Mouse (Mus musculus): ENCODE measurements around the gene Pakap.

The Pakap gene

GRCm38 (mm10) chr4:57764392-57764791 lies 196.4 kb downstream of the Pakap start:
- peak in 1 of 2 experiments; percentile 61 for DNase-seq (ENCODE audit: low spot score in 2 of 2)

DNA sequence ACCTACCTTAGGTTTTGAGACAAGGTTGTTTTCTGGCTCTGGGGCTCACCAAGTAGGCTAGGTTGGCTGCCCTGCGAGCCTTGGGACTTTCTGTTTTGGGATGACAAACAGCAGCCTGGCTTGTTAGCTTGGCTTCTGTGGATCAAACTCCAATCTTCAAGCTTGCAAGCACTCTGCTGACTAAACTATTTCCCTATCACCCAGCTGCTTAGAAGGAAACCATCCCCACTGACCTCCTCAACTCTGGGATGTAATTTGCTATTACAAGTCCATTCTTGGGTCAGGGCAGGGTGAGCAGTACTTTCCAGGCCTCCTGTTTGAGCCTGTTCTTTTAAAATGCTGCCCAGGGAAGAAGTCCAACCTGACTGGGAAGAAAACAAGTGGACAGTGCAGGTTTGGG lies 196.9 kb downstream of the Pakap start:
- peak in 1 of 2 experiments; percentile 41 for DNase-seq (ENCODE audit: low spot score in 2 of 2)

GRCm38 (mm10) chr4:57765806-57766205 lies 197.8 kb downstream of the Pakap start:
- DNase-seq (ENCODE audit: low spot score in 2 of 2) = no peak

DNA sequence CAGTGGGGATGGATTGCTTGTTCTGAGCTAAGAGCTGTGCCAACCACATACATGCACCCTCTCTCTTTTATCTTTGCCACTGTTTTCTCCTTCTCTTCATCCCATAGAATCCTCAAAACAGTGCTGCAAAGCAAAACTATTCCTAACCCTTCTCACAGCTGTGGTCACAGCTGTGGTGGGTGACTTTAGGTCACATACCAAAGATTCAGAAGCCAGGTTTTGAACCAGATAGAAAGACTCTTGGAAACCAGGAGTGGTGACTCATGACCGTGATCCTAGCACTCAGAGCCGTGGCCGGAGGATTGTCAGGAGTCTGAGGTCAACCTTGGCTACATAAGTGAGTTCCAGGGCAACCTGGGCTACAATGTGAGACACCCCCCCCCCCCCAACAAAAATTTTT lies 201.0 kb downstream of the Pakap start:
- DNase-seq (ENCODE audit: low spot score in 2 of 2) = no peak

DNA sequence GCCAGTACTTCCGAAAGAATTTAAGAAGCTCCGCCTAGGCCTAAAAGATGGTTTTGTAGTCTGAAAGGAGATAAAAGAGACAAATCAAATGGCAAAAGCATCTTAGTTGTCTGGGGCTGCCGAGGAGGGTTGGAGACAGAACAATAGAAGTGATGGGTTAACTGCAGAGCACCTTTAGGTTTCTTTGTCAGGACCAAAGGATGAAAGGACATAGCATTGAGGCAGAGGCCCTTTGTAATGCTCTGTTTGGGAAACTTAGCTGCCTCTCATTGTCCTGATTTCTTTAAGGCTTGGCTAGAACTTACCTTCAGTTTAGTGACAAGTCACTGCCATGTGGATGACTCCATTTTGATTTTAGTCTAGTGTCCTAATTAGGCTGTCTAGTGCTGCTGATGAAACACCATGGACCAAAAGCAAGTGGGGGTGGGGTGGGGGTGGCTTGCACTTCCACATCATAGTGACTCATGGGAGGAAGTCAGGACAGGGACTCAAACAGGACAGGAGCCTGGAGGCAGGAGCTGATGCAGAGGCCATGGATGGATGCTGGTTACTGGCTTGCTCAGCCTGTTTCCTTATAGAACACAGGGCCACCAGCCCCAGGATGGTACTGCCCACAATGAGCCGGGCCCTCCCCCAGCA lies 202.3 kb downstream of the Pakap start:
- no peak for DNase-seq (ENCODE audit: low spot score in 2 of 2)

DNA sequence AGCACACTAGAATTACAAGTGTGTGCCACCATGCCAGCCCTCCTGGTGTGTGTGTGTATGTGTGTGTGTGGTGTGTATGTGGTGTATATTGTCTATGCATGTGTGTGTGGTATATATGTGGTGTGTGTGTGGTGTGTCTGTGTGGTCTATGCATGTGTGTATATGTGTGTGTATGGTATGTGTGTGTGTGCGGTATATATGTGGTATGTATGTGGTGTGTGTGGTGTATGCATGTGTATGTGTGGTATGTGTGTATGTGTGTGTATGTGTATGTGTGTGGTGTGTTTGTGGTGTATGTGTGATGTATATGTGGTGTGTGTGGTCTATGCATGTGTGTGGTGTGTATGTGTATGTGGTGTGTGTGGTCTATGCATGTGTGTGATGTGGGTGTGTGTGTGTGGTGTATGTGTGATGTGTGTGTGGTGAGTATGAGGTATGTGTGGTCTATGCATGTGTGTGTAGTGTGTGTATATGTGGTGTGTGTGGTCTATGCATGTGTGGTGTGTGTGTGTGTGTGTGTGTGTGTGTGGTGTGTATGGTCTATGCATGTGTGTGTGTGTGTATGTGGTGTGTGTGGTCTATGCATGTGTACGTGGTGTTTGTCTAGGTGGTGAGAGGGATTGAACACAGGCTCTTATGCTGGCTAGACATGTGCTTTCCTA lies 203.7 kb downstream of the Pakap start:
- DNase-seq (ENCODE audit: low spot score in 2 of 2) = no peak

GRCm38 (mm10) chr4:57772851-57773510 lies 205.0 kb downstream of the Pakap start:
- peak; percentile 79 to 81 for DNase-seq (ENCODE audit: low spot score in 2 of 2)

DNA sequence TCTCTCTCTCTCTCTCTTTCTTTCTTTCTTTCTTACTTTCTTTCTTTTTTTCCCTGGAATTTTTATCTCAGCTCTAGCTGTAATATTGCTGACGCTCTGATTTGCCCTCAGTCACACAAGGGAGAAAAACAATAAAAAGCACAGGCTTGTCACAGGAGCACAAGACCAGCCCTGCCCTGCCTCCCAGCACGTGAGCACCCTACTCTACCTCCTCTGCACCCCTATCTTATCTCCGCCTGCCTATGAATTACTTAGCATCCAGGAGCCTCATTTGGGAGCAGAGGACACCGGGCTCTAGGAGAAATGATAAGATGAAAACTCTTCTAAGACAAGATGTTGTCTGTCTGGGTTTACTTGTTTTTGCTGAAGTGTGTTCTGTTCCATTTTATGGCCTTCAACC lies 206.5 kb downstream of the Pakap start:
- no peak for DNase-seq (ENCODE audit: low spot score in 2 of 2)

DNA sequence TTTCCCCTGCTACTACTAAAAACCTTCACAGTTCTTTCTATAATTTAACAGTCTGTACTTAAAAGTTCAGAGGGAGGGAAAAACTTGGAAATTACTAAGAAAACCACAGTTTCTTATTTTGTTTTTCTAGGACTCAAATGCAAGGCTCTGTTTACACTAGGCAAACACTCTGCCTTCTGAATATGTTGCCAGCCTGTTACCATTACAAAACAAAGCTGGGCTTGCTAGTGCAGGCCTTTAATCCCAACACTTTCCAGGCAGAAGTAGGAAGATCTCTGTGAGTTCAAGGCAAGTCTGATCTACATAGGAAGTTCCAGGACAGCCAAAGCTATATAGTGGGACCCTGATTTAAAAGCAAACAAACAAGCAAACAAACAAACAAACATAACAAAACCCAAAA lies 207.6 kb downstream of the Pakap start:
- DNase-seq (ENCODE audit: low spot score in 2 of 2) = no peak

DNA sequence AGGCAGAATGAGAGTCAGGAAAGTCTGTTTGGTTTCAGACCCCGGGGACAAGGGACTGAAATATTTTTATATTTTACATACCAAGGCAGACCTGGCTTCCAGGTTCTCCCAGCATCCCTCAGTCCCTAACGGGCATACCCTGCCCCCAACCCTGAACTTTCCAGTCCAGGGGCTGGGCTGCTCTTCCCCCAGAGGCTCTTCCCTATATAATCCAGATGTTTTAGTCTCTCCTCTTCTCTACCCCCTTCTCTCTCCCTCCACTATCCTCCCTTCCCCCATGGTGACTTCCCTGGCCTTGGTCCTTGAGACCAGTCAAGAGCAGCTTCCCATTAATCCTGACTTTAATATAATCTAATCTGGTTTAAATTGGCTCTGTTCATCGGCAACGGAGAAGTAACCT lies 212.4 kb downstream of the Pakap start:
- DNase-seq (ENCODE audit: low spot score in 2 of 2) = no peak

DNA sequence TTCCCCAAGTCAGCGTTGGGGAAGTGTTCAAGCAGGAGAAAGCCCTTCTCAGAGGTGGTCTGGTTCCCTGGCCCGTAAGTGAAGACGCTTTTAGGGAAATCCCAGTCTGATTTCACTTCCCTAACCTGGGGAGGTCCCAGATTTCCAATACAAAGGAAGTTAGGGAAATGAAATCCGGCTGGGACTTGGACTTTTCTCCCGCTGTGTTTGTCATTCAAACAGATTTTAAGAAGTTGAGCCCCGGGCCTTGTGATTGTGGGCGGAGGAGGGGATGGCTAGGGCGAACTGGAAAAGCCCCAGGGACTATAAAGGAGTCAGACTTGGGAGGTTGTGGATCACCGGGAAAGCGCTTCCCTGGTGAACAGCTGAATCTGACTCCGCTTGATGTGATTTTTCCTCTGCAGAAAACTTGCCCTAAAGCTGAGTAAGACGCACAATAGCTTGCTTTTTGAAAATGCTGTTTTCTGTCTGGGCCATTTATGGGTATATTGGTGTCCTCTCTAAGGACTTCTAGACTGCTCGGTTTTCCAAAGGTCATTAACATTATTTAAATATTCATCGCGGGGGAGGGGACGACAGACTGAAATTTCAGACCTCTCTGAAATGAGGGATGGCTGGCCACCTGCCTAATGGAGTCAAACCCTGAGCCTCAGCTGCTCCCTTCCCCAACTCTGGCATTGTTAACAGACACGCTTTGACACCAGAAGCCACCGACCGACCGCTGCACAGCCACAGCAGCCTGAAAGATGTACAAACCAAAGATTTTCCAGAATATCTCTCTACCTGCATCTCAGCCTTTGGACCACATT lies 213.1 kb downstream of the Pakap start:
- DNase-seq (ENCODE audit: low spot score in 2 of 2) = no peak

DNA sequence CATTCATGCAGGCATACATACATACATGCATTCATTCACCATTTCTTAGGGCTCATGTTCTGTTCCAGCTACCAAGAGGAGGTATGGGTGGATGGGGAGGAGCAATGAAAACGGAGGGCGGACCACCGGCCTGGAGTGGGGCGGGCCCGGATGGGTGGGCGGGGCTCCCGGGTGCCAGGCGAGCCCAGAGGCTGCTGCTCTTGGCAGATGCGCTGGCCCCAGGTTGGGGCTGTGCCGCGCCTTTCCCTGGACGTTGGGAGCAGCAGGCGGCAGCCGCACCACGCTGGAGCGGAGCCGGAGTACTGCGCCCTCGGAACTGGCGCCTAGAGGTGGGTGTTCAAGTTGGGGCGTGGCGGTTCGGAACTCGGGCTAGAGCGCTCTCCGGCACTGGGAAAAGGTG lies 214.0 kb downstream of the Pakap start:
- peak; percentile 72 to 79 for DNase-seq (ENCODE audit: low spot score in 2 of 2)

- no peak for DNase-seq (ENCODE audit: low spot score in 2 of 2)
Observed at GRCm38 (mm10) chr4:57782549-57783390, 214.8 kb downstream of the Pakap start.

DNA sequence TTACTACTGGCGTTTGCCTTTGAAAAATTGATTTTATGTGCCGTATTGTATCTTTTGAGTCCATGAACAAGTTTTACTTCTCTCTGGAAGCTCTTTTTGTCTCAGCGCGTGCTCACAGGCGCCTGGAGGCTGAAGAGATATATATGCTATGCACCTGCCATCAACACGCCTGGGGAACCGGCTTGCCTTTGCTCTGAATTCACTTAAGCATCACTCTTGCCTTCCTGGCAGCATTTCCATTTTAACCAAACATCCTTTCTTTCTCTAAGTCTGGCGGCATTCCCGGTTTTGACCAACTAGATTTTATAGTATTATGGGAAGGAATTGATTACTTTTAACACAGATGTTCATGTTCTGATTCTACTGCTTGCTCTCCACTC lies 215.4 kb downstream of the Pakap start:
- no peak for DNase-seq (ENCODE audit: low spot score in 2 of 2)

GRCm38 (mm10) chr4:57783853-57784600 lies 216.0 kb downstream of the Pakap start:
- DNase-seq (ENCODE audit: low spot score in 2 of 2) = peak; percentile 63 to 80

GRCm38 (mm10) chr4:57788709-57789108 lies 220.7 kb downstream of the Pakap start:
- no peak for DNase-seq (ENCODE audit: low spot score in 2 of 2)

DNA sequence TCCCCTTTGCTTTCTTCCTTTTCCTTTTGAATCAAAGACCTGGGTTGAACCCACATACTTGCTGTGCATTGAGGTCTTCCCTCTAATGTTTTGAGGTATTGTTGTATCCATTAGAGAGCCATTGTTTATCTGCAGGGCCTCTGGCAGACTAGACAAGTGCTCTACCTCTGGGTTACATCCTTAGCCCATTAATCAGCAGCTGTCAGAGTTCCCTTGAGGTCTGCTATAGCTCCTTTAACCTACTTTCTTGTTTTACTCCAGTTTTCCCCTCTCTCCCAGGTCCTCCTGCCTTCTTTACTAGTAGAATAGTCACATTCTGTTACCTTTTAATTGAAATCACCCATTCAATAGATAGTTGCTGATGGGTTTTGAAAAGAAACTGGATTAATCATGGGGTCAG lies 221.1 kb downstream of the Pakap start:
- no peak for DNase-seq (ENCODE audit: low spot score in 2 of 2)

DNA sequence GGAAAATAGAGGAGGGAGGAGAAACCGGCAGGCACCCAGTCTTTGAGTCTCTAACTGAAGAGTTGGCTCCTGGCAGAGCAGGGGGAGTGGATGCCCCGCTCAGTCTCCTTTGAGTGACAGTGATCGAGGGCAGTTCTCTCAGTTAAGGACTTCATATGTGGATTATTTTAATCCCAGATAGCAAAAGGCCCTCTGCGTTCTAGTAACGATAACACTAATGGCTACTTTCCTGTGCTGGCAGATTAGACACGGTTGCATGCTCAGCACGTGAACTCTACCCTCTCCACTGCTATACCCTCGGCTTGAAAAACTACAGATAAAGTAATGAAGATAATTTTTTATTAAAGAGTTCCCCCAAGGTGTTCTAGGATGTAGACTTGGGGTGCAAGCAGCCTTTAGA lies 226.0 kb downstream of the Pakap start:
- DNase-seq (ENCODE audit: low spot score in 2 of 2) = no peak

DNA sequence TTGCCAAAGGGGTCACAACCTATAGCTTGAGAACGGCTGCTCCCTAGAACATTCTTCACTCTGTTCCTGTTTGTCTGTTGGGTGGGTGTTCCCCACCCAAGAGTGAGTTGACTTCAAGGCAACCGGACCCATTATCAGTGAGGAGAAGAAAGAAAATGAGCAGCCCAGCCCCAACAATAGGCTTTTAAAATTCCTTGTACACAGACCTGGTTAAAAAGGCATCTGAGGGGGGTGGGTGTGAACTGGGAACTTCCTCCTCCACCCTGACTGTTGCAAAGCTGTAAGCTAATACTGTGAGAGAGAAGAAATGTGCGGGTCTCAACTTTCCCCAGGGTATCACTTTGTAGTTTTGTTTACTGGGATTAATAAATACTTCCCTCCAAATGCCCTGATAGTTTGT lies 226.6 kb downstream of the Pakap start:
- DNase-seq (ENCODE audit: low spot score in 2 of 2) = no peak

- no peak for DNase-seq (ENCODE audit: low spot score in 2 of 2)
Observed at GRCm38 (mm10) chr4:57797548-57798285, 229.7 kb downstream of the Pakap start.
